Mouse (Mus musculus) left cerebral cortex, adult 11 months (tissue): ENCODE data around the gene Olfr1143.

Source experiments
- DNase-seq: peaks from one replicate; pipeline ENCODE4 v3.0.0; 2022; ENCODE audit warnings: low spot score

Gene Olfr1143

DNA sequence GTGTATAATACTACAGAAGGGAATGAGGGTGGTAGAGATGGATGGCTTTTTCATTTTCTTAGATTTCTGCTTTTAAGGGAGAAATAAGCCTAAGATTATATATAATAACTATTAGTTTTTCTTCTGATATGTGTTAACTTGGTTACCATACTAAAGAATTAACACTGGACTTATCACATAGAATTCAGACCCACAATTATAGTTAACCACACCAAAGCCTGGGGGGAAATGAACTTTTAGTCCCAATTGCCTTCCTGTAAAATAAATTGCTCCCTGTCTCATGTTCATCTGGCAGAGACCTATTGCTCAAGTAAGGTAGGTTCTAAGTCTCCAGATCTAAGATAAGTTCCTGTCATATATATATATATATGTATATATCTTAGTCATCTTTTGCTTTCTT, at the start of gene Olfr1143:
Gene Olfr1143 (plus strand): TSS at position 301 of the 400 bp plus-strand sequence.
- DNase-seq, result no peak

DNA sequence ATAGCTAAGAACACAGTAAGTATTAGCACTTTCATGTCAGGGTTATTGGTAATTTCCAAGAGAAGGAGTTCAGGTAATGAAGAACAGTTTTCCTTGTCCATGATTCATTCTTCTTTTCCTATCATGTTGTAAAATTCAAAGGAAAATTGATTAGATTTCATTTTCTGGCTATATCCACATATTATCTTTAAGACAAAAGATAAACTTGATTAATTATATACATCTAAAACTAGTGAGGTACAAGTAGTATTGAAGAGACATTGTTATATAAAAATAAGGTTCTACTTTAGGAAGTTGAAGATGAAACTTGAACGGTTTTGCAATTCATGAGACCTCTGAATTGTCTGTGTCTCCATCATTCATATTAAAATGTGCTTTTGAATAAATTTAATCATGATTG, 46.5 kb upstream of the Olfr1143 start, which contains the start of gene Olfr1141:
Gene Olfr1141 (minus strand): TSS at position 101 of the 400 bp plus-strand sequence.
- no peak for DNase-seq

DNA sequence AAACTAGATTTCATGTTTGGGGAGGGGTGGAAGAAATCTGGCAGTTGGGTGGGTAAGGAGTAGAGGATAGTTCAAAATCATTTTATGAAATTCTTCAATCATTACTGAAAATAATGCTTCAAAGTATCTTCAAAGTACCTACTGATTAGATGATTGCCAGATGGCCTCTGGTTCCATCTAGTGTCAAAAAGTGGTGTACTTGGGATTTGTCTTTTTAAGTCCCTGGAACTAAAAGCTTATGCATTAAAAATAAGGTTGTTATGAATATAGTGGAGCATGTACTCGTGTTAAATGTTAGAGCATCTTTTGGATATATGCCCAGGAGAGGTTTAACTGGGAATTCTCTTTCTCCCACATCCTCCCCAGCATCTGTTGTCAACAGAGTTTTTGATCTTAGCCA, 24.2 kb upstream of the Olfr1143 start:
- DNase-seq, result peak; percentile 1

DNA sequence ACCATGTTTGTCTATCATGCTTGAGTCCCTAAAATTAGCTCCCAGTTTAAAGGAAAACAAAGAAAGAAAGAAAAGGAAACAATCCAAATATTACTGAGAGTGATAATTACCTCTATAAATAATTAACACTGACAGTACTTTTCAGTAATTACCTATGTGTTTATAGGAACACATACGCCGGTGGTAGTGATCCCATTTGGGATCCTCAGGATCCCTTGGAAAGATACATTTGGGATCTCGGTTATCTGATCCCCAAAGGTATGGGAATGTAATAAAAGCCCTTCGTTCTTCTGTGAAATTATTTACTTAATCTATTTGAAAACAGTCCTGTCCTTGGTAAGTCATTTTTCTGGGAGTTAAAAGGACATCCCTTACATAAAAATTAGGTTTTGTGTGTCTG, 21.2 kb upstream of the Olfr1143 start, which contains the start of gene Olfr152:
Gene Olfr152 (plus strand): TSS at position 301 of the 400 bp plus-strand sequence.
- no peak for DNase-seq

DNA sequence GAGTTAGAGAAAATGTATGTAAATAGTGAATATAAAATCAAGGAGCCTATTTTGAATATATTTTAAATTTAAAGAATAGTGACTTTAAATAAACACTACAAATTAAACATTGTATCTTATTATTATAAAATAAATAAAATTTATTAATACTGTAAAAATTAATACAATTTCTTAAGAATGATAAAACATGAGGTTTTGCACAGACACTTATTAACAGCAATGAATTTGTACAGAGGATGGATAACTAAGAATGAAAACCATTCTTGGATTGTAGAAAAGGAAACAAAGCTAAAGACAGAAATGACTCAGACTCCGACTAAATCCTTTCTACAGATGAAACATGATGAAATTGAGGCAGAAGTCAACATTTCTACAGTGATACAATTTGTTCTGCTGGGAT, 9.1 kb downstream of the Olfr1143 start, which contains the start of gene Olfr1145:
Gene Olfr1145 (plus strand): TSS at position 301 of the 400 bp plus-strand sequence.
- DNase-seq, result no peak

DNA sequence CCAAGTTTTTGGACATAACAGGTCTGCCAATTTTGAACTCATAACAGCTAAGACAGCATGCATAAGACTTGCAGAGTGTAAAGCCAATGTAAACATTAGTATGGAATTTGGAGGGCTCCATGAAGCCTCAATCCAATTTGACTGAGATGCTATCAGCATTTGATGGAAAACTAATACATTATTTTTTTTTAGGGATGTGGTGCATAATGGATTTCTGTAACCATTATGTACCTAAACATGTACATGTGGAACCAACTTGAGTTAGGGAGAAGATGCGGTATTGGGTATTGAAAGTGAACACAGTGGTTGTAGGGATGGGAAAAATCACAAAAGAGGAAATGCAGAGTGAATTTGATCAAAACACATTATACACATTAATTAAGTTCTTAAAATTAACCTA, 29.8 kb downstream of the Olfr1143 start, which contains the start of gene Olfr1148:
Gene Olfr1148 (plus strand): TSS at position 301 of the 400 bp plus-strand sequence.
- DNase-seq, result no peak

DNA sequence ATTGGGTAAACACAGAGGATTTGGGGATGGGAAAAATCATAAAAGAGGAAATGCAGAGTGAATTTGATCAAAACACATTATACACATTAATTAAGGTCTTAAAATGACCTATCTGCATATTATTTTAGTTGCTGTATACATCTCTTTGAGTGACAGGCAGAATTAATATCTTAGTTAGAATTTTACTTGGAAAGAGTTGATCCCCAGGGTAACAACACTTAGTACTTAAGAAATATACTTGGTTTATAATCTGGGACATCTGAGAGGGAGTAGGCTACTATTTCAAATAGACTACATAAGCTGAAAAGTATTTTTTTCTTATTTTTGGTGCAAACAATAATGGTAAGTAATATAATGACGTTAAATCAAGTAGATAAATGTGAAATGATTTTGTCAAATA, 43.3 kb downstream of the Olfr1143 start, which contains the start of gene Olfr1150-ps1:
Gene Olfr1150-ps1 (plus strand): TSS at position 301 of the 400 bp plus-strand sequence.
- DNase-seq, result no peak
